Mouse (Mus musculus): ENCODE measurements around the gene Kcnq1. TPM values are rescaled to one million over a fixed set of nuclear protein-coding genes. Genes with fewer than 3 reads are reported as not detected.

Kcnq1 gene
- total and polyA plus RNA-seq, 3 experiments, result not detected

- H3K9ac ChIP-seq (ENCODE audit: insufficient read depth, low read depth), result no peak overlapping the region
- H3K27me3 ChIP-seq (replicated peaks), result peaks cover 75% of the 10 kb centered on the region
- dilution Hi-C loops (cut with MboI; ENCODE audit: extremely low pct_ligation_motif_present, extremely low pct_unique_long_range_greater_than_20kb, low sequenced_read_pairs), result no loop called here
- no peaks in the 10 kb centered on the region for H3K9me3 ChIP-seq (replicated peaks; ENCODE audit: low read length)
- H3K27ac ChIP-seq (ENCODE audit: insufficient read depth, low read depth), result no peak overlapping the region
- H3K4me1 ChIP-seq (ENCODE audit: control insufficient read depth in 1 of 2, insufficient read depth in 2 of 2), result peaks cover 4 to 15% of the 10 kb centered on the region in 2 experiments; a peak in 3 of 4 replicates
- in situ Hi-C loops (cut with MboI; ENCODE audit: low pct_ligation_motif_present, low pct_unique_long_range_greater_than_20kb, low sequenced_read_pairs), result no loop called here
- no peak for DNase-seq (ENCODE audit: extremely low read depth)
- no peaks in the 10 kb centered on the region for H3K36me3 ChIP-seq (replicated peaks in 1 of 2; ENCODE audit: control insufficient read depth in 1 of 2, insufficient read depth in 1 of 2, low read length in 1 of 2)
- H3K4me3 ChIP-seq (replicated peaks in 1 of 3; ENCODE audit: low read depth in 2 of 3, low read length in 2 of 3, poor library complexity in 1 of 3), result no peak overlapping the region
- no peaks in the 10 kb centered on the region for H3K79me2 ChIP-seq (replicated peaks; ENCODE audit: control insufficient read depth, extremely low read depth, insufficient read depth, poor library complexity, severe bottlenecking)
- TF ChIP-seq JUND (conservative IDR thresholded peaks at IDR 0.05; ENCODE audit: low read depth, low read length) (no peak), ELF1 (IDR thresholded peaks at IDR 0.05; ENCODE audit: low read depth, low read length) (no peak), UBTF (IDR thresholded peaks at IDR 0.05; ENCODE audit: low read depth, low read length) (no peak), JUN (IDR thresholded peaks at IDR 0.05; ENCODE audit: insufficient read depth, low read depth, low read length) (no peak), HCFC1 (IDR thresholded peaks at IDR 0.05; ENCODE audit: low read depth, low read length) (no peak), MYC (IDR thresholded peaks at IDR 0.05; ENCODE audit: low read depth, low read length) (no peak), SMC3 (IDR thresholded peaks at IDR 0.05; ENCODE audit: low read depth, low read length) (no peak), BHLHE40 (IDR thresholded peaks at IDR 0.05; ENCODE audit: low read depth, low read length) (no peak), NELFE (IDR thresholded peaks at IDR 0.05; ENCODE audit: low read depth, low read length) (no peak)
- H3K4me2 ChIP-seq (ENCODE audit: insufficient read depth, low read depth, poor library complexity, severe bottlenecking), result no peak overlapping the region
Observed at GRCm38 (mm10) chr7:143122191-143122590, 16.0 kb downstream of the Kcnq1 start.

DNA sequence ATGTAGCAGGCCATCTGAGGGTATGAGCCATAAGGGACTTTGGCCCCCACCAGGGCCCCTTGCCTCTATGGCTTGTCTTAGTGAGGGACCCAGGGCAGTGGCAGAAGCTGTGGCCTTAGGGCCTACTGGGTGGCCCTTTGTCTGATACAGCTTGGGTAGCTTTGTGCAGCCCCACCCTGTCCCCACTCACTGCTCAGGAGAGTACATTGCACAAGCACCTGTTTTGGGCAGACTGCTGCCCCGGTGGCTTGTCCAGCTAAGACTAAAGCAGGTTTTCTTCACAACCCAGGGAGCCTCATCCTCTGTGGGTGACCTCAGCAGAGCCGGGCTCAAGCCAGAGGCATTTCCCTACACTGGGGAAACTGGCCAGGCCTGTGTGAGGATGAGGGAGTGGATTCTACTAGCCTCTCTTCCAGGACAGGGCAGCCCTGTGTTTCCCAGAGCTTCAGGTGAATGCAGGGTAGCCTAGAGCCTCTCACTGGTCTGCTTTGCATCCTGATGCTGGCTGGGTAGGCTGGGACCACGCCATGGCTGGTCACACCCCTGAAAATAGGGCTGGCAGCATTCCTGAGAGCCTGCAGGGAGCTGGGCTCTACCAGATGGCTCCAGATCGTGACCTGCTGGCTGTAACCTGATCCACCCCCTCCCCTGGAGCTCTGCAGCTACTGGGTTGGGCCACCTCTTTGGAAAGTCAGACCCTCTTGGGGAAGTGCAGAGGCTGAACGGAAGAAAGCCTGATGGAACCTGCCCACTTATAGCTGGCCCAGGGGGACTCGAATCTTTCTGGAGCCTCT, 17.9 kb downstream of the Kcnq1 start:
- no peak for DNase-seq (ENCODE audit: extremely low read depth)
- H3K27ac ChIP-seq (ENCODE audit: insufficient read depth, low read depth), result no peak overlapping the region
- TF ChIP-seq ZC3H11A (IDR thresholded peaks at IDR 0.05; ENCODE audit: low read depth, low read length), result no peak
- TF ChIP-seq TCF12 (IDR thresholded peaks at IDR 0.05; ENCODE audit: low read depth, low read length), result no peak
- no peak for TF ChIP-seq RCOR1 (conservative IDR thresholded peaks at IDR 0.05; ENCODE audit: low read depth, low read length)
- H3K4me2 ChIP-seq (ENCODE audit: insufficient read depth, low read depth, poor library complexity, severe bottlenecking), result no peak overlapping the region
- H3K79me2 ChIP-seq (replicated peaks; ENCODE audit: control insufficient read depth, extremely low read depth, insufficient read depth, poor library complexity, severe bottlenecking), result no peaks in the 10 kb centered on the region
- in situ Hi-C loops (cut with MboI; ENCODE audit: low pct_ligation_motif_present, low pct_unique_long_range_greater_than_20kb, low sequenced_read_pairs), result no loop called here
- no peak overlapping the region for H3K4me3 ChIP-seq (replicated peaks in 1 of 3; ENCODE audit: low read depth in 2 of 3, low read length in 2 of 3, poor library complexity in 1 of 3)
- peaks cover 67% of the 10 kb centered on the region for H3K27me3 ChIP-seq (replicated peaks)
- peaks cover 4 to 15% of the 10 kb centered on the region in 2 experiments; a peak in 3 of 4 replicates for H3K4me1 ChIP-seq (ENCODE audit: control insufficient read depth in 1 of 2, insufficient read depth in 2 of 2)
- H3K9me3 ChIP-seq (replicated peaks; ENCODE audit: low read length), result no peaks in the 10 kb centered on the region
- dilution Hi-C loops (cut with MboI; ENCODE audit: extremely low pct_ligation_motif_present, extremely low pct_unique_long_range_greater_than_20kb, low sequenced_read_pairs), result no loop called here
- no peak overlapping the region for H3K9ac ChIP-seq (ENCODE audit: insufficient read depth, low read depth)
- H3K36me3 ChIP-seq (replicated peaks in 1 of 2; ENCODE audit: control insufficient read depth in 1 of 2, insufficient read depth in 1 of 2, low read length in 1 of 2), result no peaks in the 10 kb centered on the region

- DNase-seq (ENCODE audit: extremely low read depth), result no peak
- Histone ChIP-seq H3K9ac (ENCODE audit: insufficient read depth, low read depth) (no peak overlapping the region), H3K79me2 (replicated peaks; ENCODE audit: control insufficient read depth, extremely low read depth, insufficient read depth, poor library complexity, severe bottlenecking) (no peaks in the 10 kb centered on the region), H3K4me1 (ENCODE audit: control insufficient read depth in 1 of 2, insufficient read depth in 2 of 2) (peaks cover 0 to 7% of the 10 kb centered on the region in 2 experiments; a peak in 2 of 4 replicates), H3K27ac (ENCODE audit: insufficient read depth, low read depth) (no peak overlapping the region), H3K36me3 (replicated peaks in 1 of 2; ENCODE audit: control insufficient read depth in 1 of 2, insufficient read depth in 1 of 2, low read length in 1 of 2) (no peaks in the 10 kb centered on the region), H3K9me3 (replicated peaks; ENCODE audit: low read length) (no peaks in the 10 kb centered on the region), H3K27me3 (replicated peaks) (peaks cover 73% of the 10 kb centered on the region), H3K4me2 (ENCODE audit: insufficient read depth, low read depth, poor library complexity, severe bottlenecking) (no peak overlapping the region), H3K4me3 (replicated peaks in 1 of 3; ENCODE audit: low read depth in 2 of 3, low read length in 2 of 3, poor library complexity in 1 of 3) (no peak overlapping the region)
- dilution Hi-C loops (cut with MboI; ENCODE audit: extremely low pct_ligation_motif_present, extremely low pct_unique_long_range_greater_than_20kb, low sequenced_read_pairs), result no loop called here
- in situ Hi-C loops (cut with MboI; ENCODE audit: low pct_ligation_motif_present, low pct_unique_long_range_greater_than_20kb, low sequenced_read_pairs), result loop anchor here (25.0 kb wide), 1 partner anchor 612 kb away; no protein-coding TSS in a partner anchor
- TF ChIP-seq HCFC1 (IDR thresholded peaks at IDR 0.05; ENCODE audit: low read depth, low read length), result no peak
- TF ChIP-seq RCOR1 (conservative IDR thresholded peaks at IDR 0.05; ENCODE audit: low read depth, low read length), result no peak
- no peak for TF ChIP-seq UBTF (IDR thresholded peaks at IDR 0.05; ENCODE audit: low read depth, low read length)
- no peak for TF ChIP-seq PAX5 (IDR thresholded peaks at IDR 0.05; ENCODE audit: low read length)
- no peak for TF ChIP-seq TBP (conservative IDR thresholded peaks at IDR 0.05; ENCODE audit: low read depth, low read length)
Observed at GRCm38 (mm10) chr7:143124902-143125301, 18.7 kb downstream of the Kcnq1 start.
